Mouse (Mus musculus) kidney, postnatal 0 days (tissue): ENCODE results near the gene Lrmda. TPM values are rescaled to one million over a fixed set of nuclear protein-coding genes. Genes with fewer than 3 reads are reported as not detected.
A peak's percentile ranks its signal among the peaks of the same experiment; 100 is the strongest.

Experiments
- ATAC-seq: fragments of 200-750 bp; cut with Nextera tagmentation; replicated peaks from 2 replicates; pipeline ENCODE4 v1.8.0; 2017; ENCODE audit warnings: low read depth, moderate number of reproducible peaks, moderate TSS enrichment, moderate library complexity; ENCODE audit not compliant: low FRiP score
- DNase-seq: peaks from one replicate; pipeline ENCODE4 v3.0.0-alpha.2; 2016; ENCODE audit warnings: low spot score
- H3K27ac ChIP-seq: fragments of 300-500 bp; sonication (generic); 2 replicates; pipeline ENCODE4 v1.5.1; 2014; ENCODE audit warnings: mild to moderate bottlenecking
- H3K27me3 ChIP-seq: fragments of 300-500 bp; sonication (generic); 2 replicates; pipeline ENCODE4 v1.6.1; 2014; ENCODE audit warnings: low read length, mixed read lengths; ENCODE audit not compliant: insufficient read depth
- H3K36me3 ChIP-seq: fragments of 300-500 bp; sonication (generic); 2 replicates; pipeline ENCODE4 v1.6.1; 2014; ENCODE audit warnings: low read length, mixed read lengths; ENCODE audit not compliant: insufficient read depth
- H3K4me1 ChIP-seq: fragments of 300-500 bp; sonication (generic); replicated peaks from 2 replicates; pipeline ENCODE4 v1.6.1; 2014; ENCODE audit warnings: antibody characterized with exemption, low read length, mixed read lengths; ENCODE audit not compliant: insufficient read depth
- H3K4me2 ChIP-seq: fragments of 300-500 bp; sonication (generic); 2 replicates; pipeline ENCODE4 v1.6.1; 2014; ENCODE audit warnings: mild to moderate bottlenecking, low read length, moderate library complexity, mixed read lengths
- H3K4me3 ChIP-seq: fragments of 300-500 bp; sonication (generic); replicated peaks from 2 replicates; pipeline ENCODE4 v1.5.1; 2014; ENCODE audit warnings: low read depth, low read length
- H3K9ac ChIP-seq: fragments of 300-500 bp; sonication (generic); 2 replicates; pipeline ENCODE4 v1.6.1; 2014; ENCODE audit warnings: low read depth, low read length
- H3K9me3 ChIP-seq: fragments of 300-500 bp; sonication (generic); replicated peaks from 2 replicates; pipeline ENCODE4 v1.6.1; 2016; ENCODE audit warnings: low read length, inconsistent platforms, mixed read lengths
- CTCF ChIP-seq: IDR thresholded peaks from 2 replicates; pipeline ENCODE4 v1.5.1; 2016; ENCODE audit warnings: antibody characterized with exemption, low read depth, mild to moderate bottlenecking, moderate library complexity
- WGBS: fragments of 180-500 bp; shearing (Covaris S2); extraction: QIAGEN DNeasy Blood & Tissue Kit; methylation state at CpG from one replicate; pipeline ENCODE4 v1.1.7; 2014; 5-methylcytosine and 5-hydroxymethylcytosine counted together
- polyA plus RNA-seq: library from polyadenylated mRNA; unstranded; fragments of >200 nt; fragmentation: Nextera tagmentation; extraction: Ambion mirVana; gene quantifications from 2 replicates; pipeline ENCODE4 v1.2.1, GENCODE M21; 2015

Gene Lrmda
- polyA plus RNA-seq, 1 experiment from 2014 or later: 0.83 TPM

- H3K27me3 ChIP-seq: no peaks in the 10 kb centered on the region
- DNase-seq: no peak
- no peaks in the 10 kb centered on the region for H3K4me1 ChIP-seq
- H3K9me3 ChIP-seq: no peaks in the 10 kb centered on the region
- ATAC-seq: no peak
- H3K4me3 ChIP-seq: no peak overlapping the region
- no peak overlapping the region for H3K4me2 ChIP-seq
- H3K36me3 ChIP-seq: no peaks in the 10 kb centered on the region
- no peak overlapping the region for H3K27ac ChIP-seq
- TF ChIP-seq CTCF: no peak
- no peak overlapping the region for H3K9ac ChIP-seq
Observed at GRCm38 (mm10) chr14:22620191-22620590, 600.7 kb downstream of the Lrmda start.

DNA sequence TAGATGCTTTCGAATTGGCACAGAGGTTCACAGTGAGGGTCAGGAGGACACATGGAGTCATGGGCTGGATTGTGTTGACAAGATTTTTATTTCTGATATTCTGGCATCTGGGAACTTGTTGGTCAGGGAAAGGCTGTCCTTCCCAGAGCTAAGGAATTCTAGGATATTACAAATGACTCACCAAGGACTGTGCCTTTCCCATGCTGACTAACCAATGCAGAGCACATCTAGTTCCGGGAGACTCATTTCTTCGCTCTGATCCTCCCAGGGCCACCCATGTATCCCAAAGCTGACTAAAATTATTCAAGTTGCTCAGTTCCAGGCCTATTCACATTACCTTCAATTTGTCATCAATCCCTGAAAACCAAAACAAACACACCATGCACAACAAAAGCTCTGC lies 602.4 kb downstream of the Lrmda start:
- TF ChIP-seq CTCF: no peak
- no peak for ATAC-seq
- no peak for DNase-seq
- Histone ChIP-seq H3K9me3 (no peaks in the 10 kb centered on the region), H3K4me1 (0 out of 2 replicates have a peak, but pooled peaks cover 4% of the 10 kb centered on the region), H3K9ac (no peak overlapping the region), H3K27ac (no peak overlapping the region), H3K27me3 (no peaks in the 10 kb centered on the region), H3K4me3 (no peak overlapping the region), H3K36me3 (no peaks in the 10 kb centered on the region), H3K4me2 (no peak overlapping the region)
- WGBS: 97% methylated on average over 3 of the region's 3 CpGs

- TF ChIP-seq CTCF: peak; percentile 37; the same call in 1 of the 2 replicates
- Histone ChIP-seq H3K4me1 (0 out of 2 replicates have a peak, but pooled peaks cover 4% of the 10 kb centered on the region), H3K4me2 (no peak overlapping the region), H3K36me3 (no peaks in the 10 kb centered on the region), H3K27ac (peak overlapping the region; percentile 68), H3K9ac (no peak overlapping the region), H3K9me3 (no peaks in the 10 kb centered on the region), H3K27me3 (no peaks in the 10 kb centered on the region), H3K4me3 (no peak overlapping the region)
- ATAC-seq (peak; percentile 91), DNase-seq (peak; percentile 91)
- WGBS: 19% methylated on average over 8 of the region's 8 CpGs
Observed at GRCm38 (mm10) chr14:22627105-22627829, 607.8 kb downstream of the Lrmda start.

DNA sequence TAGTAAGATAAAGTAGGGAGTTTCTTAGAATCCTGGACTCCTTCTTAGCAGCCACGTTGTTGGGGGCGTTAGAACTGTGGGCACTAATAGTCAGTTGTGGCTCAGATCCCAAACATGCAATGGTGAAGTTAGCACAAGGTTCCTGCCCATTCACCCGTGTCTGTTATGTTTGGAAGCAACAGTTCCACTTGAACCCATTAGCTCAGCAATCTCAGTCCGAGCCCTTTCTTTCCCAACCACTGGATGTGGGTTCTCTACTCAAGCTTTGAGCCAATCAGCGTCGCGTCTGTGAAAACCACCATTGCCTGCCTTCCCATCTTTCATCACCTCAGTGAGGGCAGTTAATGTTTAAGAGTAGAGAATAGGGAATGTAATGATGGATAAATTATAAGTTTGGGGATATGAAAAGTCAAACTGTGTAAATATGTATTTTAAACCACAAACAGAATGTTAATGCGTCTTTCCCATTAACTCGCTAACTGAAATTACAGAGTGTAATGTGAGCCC lies 610.9 kb downstream of the Lrmda start:
- H3K4me1 ChIP-seq: 0 out of 2 replicates have a peak, but pooled peaks cover 4% of the 10 kb centered on the region
- 0 out of 2 replicates have a peak, but pooled peaks have one; percentile 19 for ATAC-seq
- peak; percentile 19 for DNase-seq
- WGBS: 77% methylated on average over 9 of the region's 9 CpGs
- no peaks in the 10 kb centered on the region for H3K36me3 ChIP-seq
- no peak for TF ChIP-seq CTCF
- no peaks in the 10 kb centered on the region for H3K27me3 ChIP-seq
- no peak overlapping the region for H3K9ac ChIP-seq
- H3K4me3 ChIP-seq: no peak overlapping the region
- no peak overlapping the region for H3K4me2 ChIP-seq
- H3K9me3 ChIP-seq: no peaks in the 10 kb centered on the region
- H3K27ac ChIP-seq: no peak overlapping the region

DNA sequence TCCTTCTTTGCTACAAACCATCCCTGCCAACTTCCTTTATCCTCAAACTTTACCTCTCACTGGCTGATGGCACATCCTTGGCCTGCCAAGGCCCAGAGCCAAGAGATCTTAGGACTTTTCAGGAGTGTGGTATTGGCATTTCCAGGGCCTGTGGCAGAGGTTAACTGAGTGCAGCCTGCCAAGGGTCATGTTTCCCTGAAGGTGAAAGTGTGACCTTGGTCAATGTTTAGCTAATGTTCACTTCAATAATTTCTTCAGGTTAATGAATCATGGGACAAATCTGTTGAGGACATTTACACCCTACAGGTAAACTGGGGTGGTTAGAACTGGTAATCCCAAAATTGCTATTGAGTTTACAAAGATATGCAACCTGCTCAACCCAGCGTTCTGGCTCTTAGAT lies 614.1 kb downstream of the Lrmda start:
- Histone ChIP-seq H3K4me2 (no peak overlapping the region), H3K27ac (peak overlapping the region; percentile 62), H3K27me3 (no peaks in the 10 kb centered on the region), H3K4me3 (no peak overlapping the region), H3K4me1 (no peaks in the 10 kb centered on the region), H3K36me3 (no peaks in the 10 kb centered on the region), H3K9me3 (no peaks in the 10 kb centered on the region), H3K9ac (no peak overlapping the region)
- DNase-seq: peak; percentile 18
- TF ChIP-seq CTCF: no peak
- peak; percentile 82 for ATAC-seq
- 52% methylated on average over 1 of the region's 1 CpGs for WGBS

GRCm38 (mm10) chr14:22643494-22643893 lies 624.0 kb downstream of the Lrmda start:
- H3K27ac ChIP-seq: no peak overlapping the region
- no peaks in the 10 kb centered on the region for H3K27me3 ChIP-seq
- DNase-seq: no peak
- no peak overlapping the region for H3K4me2 ChIP-seq
- no peaks in the 10 kb centered on the region for H3K36me3 ChIP-seq
- no peak for ATAC-seq
- peaks cover 7% of the 10 kb centered on the region for H3K4me1 ChIP-seq
- H3K9me3 ChIP-seq: no peaks in the 10 kb centered on the region
- no peak for TF ChIP-seq CTCF
- no peak overlapping the region for H3K4me3 ChIP-seq
- 65% methylated on average over 4 of the region's 4 CpGs for WGBS
- no peak overlapping the region for H3K9ac ChIP-seq
